Mouse (Mus musculus): ENCODE results near the gene Defb45. TPM values are rescaled to one million over a fixed set of nuclear protein-coding genes. Genes with fewer than 3 reads are reported as not detected.

The Defb45 gene
- polyA plus RNA-seq (2016; fragmentation: Nextera tagmentation; extraction: Ambion mirVana): not detected in 2 replicates

DNA sequence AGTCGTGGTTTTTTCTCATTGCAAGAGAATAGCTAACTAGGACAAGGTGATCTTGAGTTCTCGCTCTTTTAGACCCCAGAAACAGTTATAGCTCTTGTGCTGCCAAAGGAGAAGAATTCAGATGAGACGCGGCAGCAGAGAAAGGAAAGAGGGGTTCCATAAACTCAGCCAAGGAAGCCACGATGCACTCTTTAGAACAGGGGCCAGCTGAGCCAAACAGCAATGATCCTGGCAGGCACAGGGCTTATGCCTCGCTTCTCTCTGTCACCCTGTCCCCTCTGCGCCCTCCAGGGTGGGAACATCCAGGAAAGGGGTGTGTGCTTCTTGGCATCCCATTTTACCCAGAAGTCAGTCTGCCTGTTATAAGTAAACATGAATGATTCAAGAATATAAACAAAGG is at the start of gene Defb45:
Gene Defb45, minus strand, starts transcription at position 101 of the 400 bp plus-strand sequence.
- Histone ChIP-seq H3K9me3 (no peaks in the 10 kb centered on the region), H3K9ac (no peak within 1 kb of the TSS), H3K27me3 (no peaks in the 10 kb centered on the region), H3K27ac (no peak within 1 kb of the TSS), H3K36me3 (no peaks in the 10 kb centered on the region), H3K4me2 (replicated peaks) (no peak within 1 kb of the TSS), H3K4me3 (no peak within 1 kb of the TSS), H3K4me1 (no peaks in the 10 kb centered on the region)
- no peak for ATAC-seq (ENCODE audit: insufficient number of reproducible peaks, insufficient read depth, low FRiP score, low TSS enrichment)
- WGBS: 59% methylated on average over 7 of the region's 7 CpGs

DNA sequence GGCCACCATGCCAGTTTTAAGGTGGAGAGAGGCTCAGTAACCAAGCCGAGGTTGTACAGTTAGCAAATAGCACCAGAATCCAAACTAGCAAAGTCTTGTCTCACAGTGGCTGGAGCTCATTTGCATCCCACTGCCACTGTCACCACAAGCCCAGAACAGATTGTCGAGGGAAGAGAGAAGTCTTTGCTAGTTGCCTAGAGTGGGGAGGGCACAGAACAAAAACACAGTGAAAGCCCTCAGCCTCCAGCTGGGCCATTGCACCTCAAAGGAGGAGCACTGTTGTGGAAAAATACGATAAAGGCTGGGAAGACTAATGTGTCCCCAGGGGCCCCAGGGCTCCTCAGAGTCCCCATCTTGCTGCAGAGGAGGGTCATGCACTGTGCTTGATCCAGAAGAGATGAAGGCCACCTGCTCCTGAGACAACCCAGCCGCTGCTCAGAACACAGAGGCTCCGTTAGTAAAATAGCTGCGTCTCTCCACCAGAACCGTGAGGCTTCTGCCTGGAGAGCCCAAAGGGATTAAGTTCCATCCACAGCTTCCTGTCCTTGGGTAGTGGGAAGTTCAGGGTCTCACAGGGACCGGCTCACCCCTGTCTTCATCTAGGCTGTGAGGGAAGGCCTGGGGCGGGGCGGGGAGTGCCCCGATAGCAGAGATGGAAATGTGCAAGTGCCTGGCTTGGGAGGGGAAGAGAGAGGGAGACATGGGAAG is 40.4 kb upstream of the Defb45 start:
- Histone ChIP-seq H3K4me3 (no peak overlapping the region), H3K9me3 (no peaks in the 10 kb centered on the region), H3K4me1 (peaks cover 8% of the 10 kb centered on the region; the same call in 1 of the 2 replicates), H3K27me3 (no peaks in the 10 kb centered on the region), H3K9ac (no peak overlapping the region), H3K4me2 (replicated peaks) (no peak overlapping the region), H3K27ac (no peak overlapping the region), H3K36me3 (no peaks in the 10 kb centered on the region)
- ATAC-seq (ENCODE audit: insufficient number of reproducible peaks, insufficient read depth, low FRiP score, low TSS enrichment): peak; percentile 47; the same call in 1 of the 2 replicates
- 18% methylated on average over 11 of the region's 11 CpGs for WGBS

DNA sequence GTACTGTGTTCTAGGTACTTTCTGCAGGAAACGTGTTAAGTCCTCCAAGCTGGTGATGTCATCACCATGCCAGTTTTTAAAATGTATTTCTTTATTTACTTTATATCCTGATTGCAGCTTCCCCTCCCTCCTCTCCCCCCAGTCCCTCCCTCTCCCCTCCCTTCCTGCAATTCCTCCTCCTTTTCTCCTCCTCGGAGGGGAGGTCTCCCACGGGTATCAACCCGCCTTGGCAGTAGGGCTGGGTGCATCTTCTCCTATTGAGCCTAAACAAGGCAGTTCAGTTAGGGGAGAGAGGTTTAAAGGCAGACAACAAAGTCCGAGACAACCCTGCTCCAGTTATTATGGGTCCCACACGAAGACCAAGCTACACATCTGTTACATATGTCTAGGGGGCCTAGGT is 39.7 kb upstream of the Defb45 start:
- no peak overlapping the region for H3K9ac ChIP-seq
- no peak overlapping the region for H3K4me2 ChIP-seq (replicated peaks)
- H3K27me3 ChIP-seq: 0 out of 2 replicates have a peak, but pooled peaks cover 3% of the 10 kb centered on the region
- no peaks in the 10 kb centered on the region for H3K9me3 ChIP-seq
- ATAC-seq (ENCODE audit: insufficient number of reproducible peaks, insufficient read depth, low FRiP score, low TSS enrichment): no peak
- 48% methylated on average over 6 of the region's 6 CpGs for WGBS
- H3K27ac ChIP-seq: no peak overlapping the region
- H3K4me3 ChIP-seq: no peak overlapping the region
- H3K4me1 ChIP-seq: peaks cover 8% of the 10 kb centered on the region; the same call in 1 of the 2 replicates
- no peaks in the 10 kb centered on the region for H3K36me3 ChIP-seq

DNA sequence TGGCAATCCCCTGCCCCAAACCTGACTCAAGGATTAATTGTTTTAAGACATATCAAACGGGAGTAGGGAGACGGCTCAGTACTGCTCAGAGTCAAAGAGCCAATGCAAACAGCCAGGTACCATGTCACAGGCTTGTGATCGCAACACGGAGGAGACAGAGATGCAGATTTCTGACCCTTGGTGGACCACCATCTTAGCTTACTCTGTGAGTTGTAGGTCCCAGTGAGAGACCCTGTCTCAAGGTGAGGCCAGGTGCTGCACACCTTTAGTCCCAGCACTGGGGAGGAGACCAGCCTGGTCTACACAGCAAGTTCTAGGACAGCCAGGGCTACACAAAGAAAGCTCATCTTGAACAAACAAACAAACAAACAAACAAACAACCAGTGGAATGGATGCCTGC is 38.2 kb upstream of the Defb45 start:
- H3K4me1 ChIP-seq: peaks cover 8% of the 10 kb centered on the region; the same call in 1 of the 2 replicates
- ATAC-seq (ENCODE audit: insufficient number of reproducible peaks, insufficient read depth, low FRiP score, low TSS enrichment): no peak
- no peak overlapping the region for H3K4me3 ChIP-seq
- no peaks in the 10 kb centered on the region for H3K9me3 ChIP-seq
- 0 out of 2 replicates have a peak, but pooled peaks cover 3% of the 10 kb centered on the region for H3K27me3 ChIP-seq
- H3K9ac ChIP-seq: no peak overlapping the region
- no peak overlapping the region for H3K4me2 ChIP-seq (replicated peaks)
- no peaks in the 10 kb centered on the region for H3K36me3 ChIP-seq
- H3K27ac ChIP-seq: no peak overlapping the region
- WGBS: 85% methylated on average over 4 of the region's 4 CpGs

DNA sequence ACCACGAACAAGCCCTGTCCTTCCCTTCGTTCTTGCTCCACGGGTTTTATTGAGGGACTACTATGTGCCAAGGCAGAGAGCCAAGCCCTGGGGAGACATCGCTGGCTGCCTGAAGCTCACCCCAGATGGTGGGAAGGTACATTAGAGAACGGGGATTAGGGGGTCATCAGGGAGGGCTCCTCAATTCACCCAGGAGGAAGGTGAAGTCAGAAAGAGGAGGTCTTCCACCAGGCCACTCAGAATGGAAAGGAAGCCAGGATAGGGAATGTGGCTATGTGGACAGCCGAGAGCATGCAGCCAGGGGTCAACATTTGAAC is 37.8 kb upstream of the Defb45 start:
- 87% methylated on average over 6 of the region's 6 CpGs for WGBS
- no peak for ATAC-seq (ENCODE audit: insufficient number of reproducible peaks, insufficient read depth, low FRiP score, low TSS enrichment)

DNA sequence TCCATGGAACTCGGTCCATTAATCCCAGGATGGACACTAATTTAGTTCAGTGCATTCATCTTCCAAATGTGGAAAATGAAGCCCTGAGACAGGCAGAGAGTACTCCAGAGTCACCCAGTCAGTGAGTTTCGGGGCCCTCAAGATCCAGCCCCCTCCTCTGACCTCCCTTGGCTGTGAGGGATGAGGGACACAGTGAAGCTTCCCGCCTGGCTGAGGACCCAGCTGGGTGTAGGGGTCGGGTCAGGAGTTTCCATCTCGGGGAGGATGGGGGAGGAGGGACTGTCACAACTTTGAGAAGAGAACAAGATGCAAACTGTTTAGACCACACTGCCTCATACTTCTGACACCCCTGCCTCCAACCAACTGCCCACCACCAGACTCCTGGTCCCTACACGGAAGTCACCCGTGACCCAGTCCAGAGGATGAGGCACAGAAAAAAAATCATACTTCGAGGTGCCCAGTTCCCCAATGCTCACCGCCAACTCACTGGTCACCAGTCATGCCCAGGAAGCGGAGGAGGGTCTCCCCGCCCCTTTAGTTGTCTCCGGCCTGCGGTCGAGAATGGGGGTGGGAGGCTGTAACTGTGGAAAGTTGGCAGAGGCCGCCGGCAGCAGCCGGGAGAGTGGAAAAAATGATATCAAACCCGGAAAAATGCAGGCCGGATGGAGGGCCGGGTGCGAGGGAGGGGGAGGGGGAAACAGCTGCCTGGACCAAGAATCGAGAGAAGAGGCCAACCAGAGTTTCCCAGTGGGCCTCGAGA is 37.2 kb upstream of the Defb45 start:
- Histone ChIP-seq H3K27me3 (0 out of 2 replicates have a peak, but pooled peaks cover 3% of the 10 kb centered on the region), H3K4me3 (no peak overlapping the region), H3K4me2 (replicated peaks) (no peak overlapping the region), H3K36me3 (no peaks in the 10 kb centered on the region), H3K9me3 (no peaks in the 10 kb centered on the region), H3K9ac (no peak overlapping the region), H3K27ac (no peak overlapping the region), H3K4me1 (peaks cover 8% of the 10 kb centered on the region; the same call in 1 of the 2 replicates)
- WGBS: 76% methylated on average over 23 of the region's 23 CpGs
- no peak for ATAC-seq (ENCODE audit: insufficient number of reproducible peaks, insufficient read depth, low FRiP score, low TSS enrichment)

More for the DNA sequence above, 37.8 kb upstream of the Defb45 start:
- Histone ChIP-seq H3K4me2 (replicated peaks) (no peak overlapping the region), H3K27ac (no peak overlapping the region), H3K4me1 (peaks cover 8% of the 10 kb centered on the region; the same call in 1 of the 2 replicates), H3K9me3 (no peaks in the 10 kb centered on the region), H3K9ac (no peak overlapping the region), H3K4me3 (no peak overlapping the region), H3K27me3 (0 out of 2 replicates have a peak, but pooled peaks cover 3% of the 10 kb centered on the region), H3K36me3 (no peaks in the 10 kb centered on the region)

DNA sequence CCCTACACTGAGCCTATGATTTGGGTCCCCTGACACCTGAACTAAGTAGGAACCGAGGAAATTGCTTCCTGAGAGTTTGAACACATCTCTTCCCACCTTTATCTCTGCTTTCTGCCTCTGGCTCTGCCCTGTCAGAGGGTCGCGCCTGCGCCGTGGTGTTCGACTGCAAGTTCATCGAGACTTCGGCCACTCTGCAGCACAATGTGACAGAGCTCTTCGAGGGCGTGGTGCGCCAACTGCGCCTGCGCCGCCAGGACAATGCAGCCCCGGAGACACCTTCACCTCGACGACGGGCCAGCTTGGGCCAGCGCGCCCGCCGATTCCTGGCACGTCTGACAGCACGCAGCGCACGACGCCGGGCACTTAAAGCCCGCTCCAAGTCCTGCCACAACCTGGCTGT is 35.1 kb upstream of the Defb45 start:
- no peak for ATAC-seq (ENCODE audit: insufficient number of reproducible peaks, insufficient read depth, low FRiP score, low TSS enrichment)
- 74% methylated on average over 29 of the region's 29 CpGs for WGBS
- Histone ChIP-seq H3K4me2 (replicated peaks) (no peak overlapping the region), H3K9me3 (no peaks in the 10 kb centered on the region), H3K4me1 (no peaks in the 10 kb centered on the region), H3K36me3 (no peaks in the 10 kb centered on the region), H3K4me3 (no peak overlapping the region), H3K27ac (no peak overlapping the region), H3K27me3 (peaks cover 7% of the 10 kb centered on the region; the same call in 1 of the 2 replicates), H3K9ac (no peak overlapping the region)

DNA sequence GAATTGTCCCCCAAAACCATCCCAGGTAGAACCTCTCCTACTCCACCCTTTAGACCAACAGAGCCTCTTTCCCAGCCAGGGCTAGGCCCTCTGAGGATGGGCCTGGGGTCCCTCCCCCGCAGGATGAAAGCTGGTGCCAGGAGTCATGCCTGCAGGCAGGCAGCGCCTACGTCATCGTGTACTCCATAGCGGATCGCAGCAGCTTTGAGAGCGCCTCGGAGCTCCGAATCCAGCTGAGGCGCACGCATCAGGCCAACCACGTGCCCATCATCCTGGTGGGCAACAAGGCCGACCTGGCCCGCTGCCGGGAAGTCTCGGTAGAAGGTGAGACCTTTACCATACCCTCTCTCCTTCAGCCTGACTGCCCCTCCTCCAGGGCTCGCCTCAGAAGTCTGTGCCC is 34.1 kb upstream of the Defb45 start:
- peaks cover 17% of the 10 kb centered on the region for H3K27me3 ChIP-seq
- no peak overlapping the region for H3K9ac ChIP-seq
- H3K4me2 ChIP-seq (replicated peaks): peak overlapping the region; percentile 7; the same call in 1 of the 2 replicates
- no peak for ATAC-seq (ENCODE audit: insufficient number of reproducible peaks, insufficient read depth, low FRiP score, low TSS enrichment)
- 37% methylated on average over 17 of the region's 17 CpGs for WGBS
- no peaks in the 10 kb centered on the region for H3K36me3 ChIP-seq
- H3K4me3 ChIP-seq: no peak overlapping the region
- no peaks in the 10 kb centered on the region for H3K9me3 ChIP-seq
- no peaks in the 10 kb centered on the region for H3K4me1 ChIP-seq
- H3K27ac ChIP-seq: no peak overlapping the region

DNA sequence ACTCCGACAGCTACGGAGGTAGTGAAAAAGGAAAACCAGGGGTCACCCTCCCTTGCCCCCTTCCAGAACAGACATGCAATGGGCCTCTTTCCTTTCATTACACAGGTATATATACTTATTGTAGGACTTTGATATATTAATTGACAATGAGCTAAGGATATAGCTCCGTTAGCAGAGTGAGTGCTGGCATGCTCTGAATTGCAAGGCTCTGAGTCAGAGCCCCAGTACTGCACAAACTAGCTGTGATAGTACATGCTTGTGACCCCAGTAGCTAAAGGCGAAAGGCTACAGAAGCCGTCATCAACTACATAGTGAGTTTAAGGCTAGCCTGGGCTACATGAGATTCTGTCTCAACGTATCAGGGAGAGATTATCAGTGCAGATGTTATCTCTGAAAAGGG is 30.7 kb upstream of the Defb45 start:
- H3K4me3 ChIP-seq: no peak overlapping the region
- H3K36me3 ChIP-seq: no peaks in the 10 kb centered on the region
- no peak overlapping the region for H3K4me2 ChIP-seq (replicated peaks)
- 88% methylated on average over 6 of the region's 6 CpGs for WGBS
- no peak overlapping the region for H3K9ac ChIP-seq
- H3K27me3 ChIP-seq: peaks cover 50% of the 10 kb centered on the region
- no peak for ATAC-seq (ENCODE audit: insufficient number of reproducible peaks, insufficient read depth, low FRiP score, low TSS enrichment)
- no peaks in the 10 kb centered on the region for H3K9me3 ChIP-seq
- peaks cover 11% of the 10 kb centered on the region; the same call in 1 of the 2 replicates for H3K4me1 ChIP-seq
- no peak overlapping the region for H3K27ac ChIP-seq

DNA sequence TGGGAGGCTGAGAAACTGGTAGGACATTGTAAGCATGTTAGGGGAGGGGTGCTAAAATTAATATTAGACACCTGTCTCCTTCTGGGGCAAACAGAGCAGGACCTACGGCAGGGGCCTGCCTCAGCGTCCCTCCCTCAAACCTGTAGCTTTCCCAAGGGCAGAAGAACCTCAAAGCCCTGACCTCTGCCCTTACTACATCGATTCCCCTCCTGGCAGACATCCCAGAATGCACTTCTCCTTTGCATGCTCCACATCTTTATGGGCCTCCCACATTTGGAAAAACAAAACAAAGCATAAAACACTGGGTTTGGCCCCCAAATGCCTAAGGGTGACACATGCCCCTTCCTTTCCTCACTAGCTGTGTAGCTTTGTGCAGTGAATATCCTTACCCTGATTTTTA is 30.0 kb upstream of the Defb45 start:
- Histone ChIP-seq H3K4me1 (peaks cover 11% of the 10 kb centered on the region; the same call in 1 of the 2 replicates), H3K27ac (no peak overlapping the region), H3K4me2 (replicated peaks) (no peak overlapping the region), H3K9me3 (no peaks in the 10 kb centered on the region), H3K9ac (no peak overlapping the region), H3K4me3 (no peak overlapping the region), H3K27me3 (peaks cover 47% of the 10 kb centered on the region), H3K36me3 (no peaks in the 10 kb centered on the region)
- 50% methylated on average over 3 of the region's 3 CpGs for WGBS
- ATAC-seq (ENCODE audit: insufficient number of reproducible peaks, insufficient read depth, low FRiP score, low TSS enrichment): no peak

DNA sequence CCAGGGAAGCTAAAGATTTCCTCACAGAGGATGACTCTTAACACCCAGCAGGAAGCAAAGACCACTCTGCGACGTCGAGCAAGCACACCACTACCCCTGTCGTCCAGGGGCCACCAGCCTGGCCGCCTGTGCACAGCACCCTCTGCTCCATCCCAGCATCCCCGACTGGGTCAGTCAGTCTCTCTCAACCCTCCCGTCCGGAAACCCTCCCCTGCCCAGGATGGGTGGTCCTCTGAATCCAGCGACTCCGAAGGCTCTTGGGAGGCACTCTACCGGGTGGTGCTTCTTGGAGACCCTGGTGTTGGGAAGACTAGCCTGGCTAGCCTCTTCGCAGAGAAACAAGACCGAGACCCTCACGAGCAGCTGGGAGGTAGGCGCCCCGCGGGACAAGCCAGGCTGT is 28.9 kb upstream of the Defb45 start:
- no peak overlapping the region for H3K4me3 ChIP-seq
- no peak overlapping the region for H3K4me2 ChIP-seq (replicated peaks)
- H3K27ac ChIP-seq: no peak overlapping the region
- peaks cover 47% of the 10 kb centered on the region for H3K27me3 ChIP-seq
- H3K36me3 ChIP-seq: no peaks in the 10 kb centered on the region
- ATAC-seq (ENCODE audit: insufficient number of reproducible peaks, insufficient read depth, low FRiP score, low TSS enrichment): no peak
- H3K9ac ChIP-seq: no peak overlapping the region
- peaks cover 11% of the 10 kb centered on the region; the same call in 1 of the 2 replicates for H3K4me1 ChIP-seq
- WGBS: 40% methylated on average over 17 of the region's 17 CpGs
- H3K9me3 ChIP-seq: no peaks in the 10 kb centered on the region
